Mouse (Mus musculus): ENCODE results near the gene Gbp4. TPM values are rescaled to one million over a fixed set of nuclear protein-coding genes. Genes with fewer than 3 reads are reported as not detected.
"Not testable (repeated sequence)": the region's sequence is repeated elsewhere in the genome, so short reads cannot be mapped to it uniquely, and the experiment has no call there.

Gene Gbp4
- 4.4 and 11.1 TPM in 2 replicates for polyA plus RNA-seq (2012; rRNA removed)

DNA sequence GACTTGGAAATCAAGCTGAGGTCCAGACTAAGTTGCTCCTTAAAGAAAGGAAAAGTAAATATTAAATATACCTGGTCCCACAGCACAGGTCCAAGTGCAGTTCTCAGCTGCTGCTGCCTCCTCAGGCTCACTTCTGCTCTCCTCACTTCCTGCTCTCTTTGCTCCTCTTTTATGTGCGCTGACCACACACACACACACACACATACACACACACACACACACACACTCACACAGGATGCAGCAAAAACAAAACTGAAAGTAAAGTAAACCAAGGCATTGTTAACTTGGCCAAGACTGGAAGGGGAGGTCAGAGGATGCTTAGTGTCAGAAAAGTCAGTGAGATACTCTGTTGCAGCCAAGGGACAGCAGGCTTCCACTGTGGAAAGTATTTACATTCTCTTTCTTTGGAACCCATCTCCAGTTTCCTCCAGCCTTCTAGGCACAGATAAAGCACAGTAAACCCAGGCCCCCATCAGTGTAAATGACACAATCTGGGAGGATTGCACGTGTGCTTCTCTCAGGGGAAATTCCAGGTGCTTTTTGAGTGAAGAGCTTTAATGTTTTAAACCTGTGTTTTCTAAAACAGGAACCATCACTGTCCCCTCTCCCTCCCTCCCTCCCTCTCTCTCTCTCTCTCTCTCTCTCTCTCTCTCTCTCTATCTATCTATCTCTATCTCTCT, at the start of gene Gbp4, which contains the start of the genes Gbp9 and Gbp8:
Gene Gbp4, minus strand, starts transcription at position 178 of the 680 bp plus-strand sequence.
Gene Gbp9, minus strand, starts transcription at position 131 of the 680 bp plus-strand sequence.
Gene Gbp8, minus strand, starts transcription at position 132 of the 680 bp plus-strand sequence.
- not testable (repeated sequence) for DNase-seq (ENCODE audit: low read depth, low spot score)
- 5% methylated on average over 2 of the region's 2 CpGs for WGBS

DNA sequence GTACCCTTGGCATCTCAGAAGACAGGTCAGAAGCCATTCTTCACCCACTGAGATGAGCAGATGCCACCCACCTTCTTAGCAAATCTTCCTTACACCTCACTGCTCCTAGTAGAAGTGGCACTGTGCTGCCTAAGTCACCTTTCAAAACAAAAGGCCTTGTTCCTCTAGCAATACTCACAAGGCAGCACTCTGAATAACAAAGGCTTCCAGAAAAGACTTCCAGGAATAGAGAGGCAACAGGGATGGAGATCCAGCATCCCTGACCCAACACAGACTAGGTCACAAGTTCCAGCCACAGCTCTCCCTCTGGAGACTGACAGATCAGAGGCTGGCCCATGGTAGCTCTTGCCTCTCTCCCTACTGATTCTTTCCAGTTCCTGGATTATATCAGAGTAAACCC, 42.1 kb upstream of the Gbp4 start:
- no peak for DNase-seq (ENCODE audit: low read depth, low spot score)

DNA sequence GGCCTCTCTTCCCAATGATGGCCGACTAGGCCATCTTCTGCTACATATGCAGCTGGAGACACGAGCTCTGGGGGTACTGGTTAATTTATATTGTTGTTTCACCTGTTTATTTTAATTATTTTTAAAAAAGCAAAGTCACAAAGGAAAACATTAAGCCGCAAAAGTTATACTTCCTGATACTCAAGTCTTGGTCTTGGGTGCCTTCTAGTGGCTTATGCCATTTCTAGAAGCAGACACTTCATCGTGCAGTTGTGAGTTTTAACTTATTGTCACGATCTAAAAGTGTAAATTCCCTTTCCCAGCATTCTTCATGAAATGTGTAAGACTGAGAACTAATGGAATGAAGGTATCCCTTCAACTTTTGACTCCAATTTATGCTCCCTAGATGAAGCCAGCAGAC, 17.2 kb upstream of the Gbp4 start:
- 79% methylated on average over 5 of the region's 5 CpGs for WGBS
- DNase-seq (ENCODE audit: low read depth, low spot score), result no peak

DNA sequence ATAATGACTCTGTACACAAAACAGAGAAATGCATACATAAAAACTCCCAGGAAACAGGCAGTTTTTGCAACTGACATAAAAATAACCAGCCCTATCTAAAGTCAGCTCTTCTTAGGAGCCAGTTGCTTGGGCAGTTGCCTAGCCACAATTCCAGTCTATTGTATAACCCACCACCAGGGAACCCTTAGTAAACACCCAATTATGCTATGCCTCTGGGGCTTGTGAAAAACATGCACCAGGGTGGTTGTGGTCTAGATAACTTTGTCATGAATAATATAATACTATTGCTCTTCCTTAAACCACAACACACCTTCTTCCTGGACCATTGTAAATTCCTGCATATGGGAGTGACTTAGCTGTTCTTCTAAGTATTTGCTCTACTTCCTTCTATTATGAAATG, 14.7 kb upstream of the Gbp4 start:
- DNase-seq (ENCODE audit: low read depth, low spot score), result no peak

DNA sequence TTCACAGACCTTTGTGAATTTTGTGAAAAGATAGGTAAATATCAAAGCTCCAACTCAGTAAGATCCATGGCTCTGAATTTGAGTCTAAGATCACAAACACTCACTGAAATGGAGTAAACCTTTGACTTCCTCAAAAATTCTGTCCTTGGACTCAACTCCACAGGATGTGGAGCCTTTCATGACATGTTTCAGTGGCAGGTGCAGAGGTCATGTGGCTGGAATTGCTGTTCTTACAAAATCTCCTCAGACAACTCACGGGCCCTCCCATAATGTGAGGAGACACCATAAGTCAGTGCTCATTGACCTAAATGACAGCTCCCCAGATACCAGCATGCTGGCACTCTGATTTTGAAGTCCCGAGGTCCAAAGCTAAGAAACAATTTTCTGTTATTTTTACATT, 8.7 kb upstream of the Gbp4 start:
- WGBS, result 43% methylated on average over 2 of the region's 2 CpGs
- not testable (repeated sequence) for DNase-seq (ENCODE audit: low read depth, low spot score)

DNA sequence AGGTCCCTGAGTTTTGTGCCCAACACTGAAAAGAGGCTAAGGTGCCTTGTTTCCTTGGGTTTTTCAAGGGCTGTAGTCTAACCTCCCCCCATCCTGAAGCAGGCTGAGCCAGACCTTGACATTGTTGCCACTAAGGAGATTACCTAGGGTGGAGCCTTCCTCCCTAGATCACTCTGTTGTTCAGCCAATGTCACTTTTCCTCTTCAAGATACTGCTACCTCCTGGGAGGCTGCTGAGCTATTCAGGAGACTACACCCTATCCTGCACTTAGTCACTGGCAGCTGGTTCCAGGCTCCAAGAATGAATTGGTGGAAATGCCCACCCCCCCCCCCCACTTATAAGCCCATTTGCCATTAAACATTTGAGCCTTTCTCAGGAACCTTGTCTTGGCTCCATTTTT, 7.1 kb upstream of the Gbp4 start:
- DNase-seq (ENCODE audit: low read depth, low spot score), result no peak

DNA sequence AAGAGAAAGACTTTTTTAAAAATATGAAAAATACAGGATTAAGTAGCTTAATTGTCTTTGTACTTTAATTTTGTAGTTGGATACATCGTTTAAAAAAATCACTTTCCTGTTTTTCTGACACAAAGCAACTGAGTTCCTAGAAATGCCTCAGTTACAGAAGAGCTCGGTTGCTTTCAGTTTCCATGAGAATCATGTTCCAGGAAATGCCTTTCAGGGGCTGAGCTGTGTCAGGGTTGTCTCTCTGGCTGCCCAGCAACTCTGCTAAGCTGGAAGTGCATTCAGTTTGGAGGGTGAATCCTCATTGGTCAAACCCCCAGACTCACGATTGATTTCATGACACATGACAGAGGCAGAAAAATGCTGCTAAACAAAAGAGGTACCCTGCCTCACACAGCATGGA, 6.3 kb upstream of the Gbp4 start:
- DNase-seq (ENCODE audit: low read depth, low spot score), result not testable (repeated sequence)
- 36% methylated on average over 3 of the region's 3 CpGs for WGBS

DNA sequence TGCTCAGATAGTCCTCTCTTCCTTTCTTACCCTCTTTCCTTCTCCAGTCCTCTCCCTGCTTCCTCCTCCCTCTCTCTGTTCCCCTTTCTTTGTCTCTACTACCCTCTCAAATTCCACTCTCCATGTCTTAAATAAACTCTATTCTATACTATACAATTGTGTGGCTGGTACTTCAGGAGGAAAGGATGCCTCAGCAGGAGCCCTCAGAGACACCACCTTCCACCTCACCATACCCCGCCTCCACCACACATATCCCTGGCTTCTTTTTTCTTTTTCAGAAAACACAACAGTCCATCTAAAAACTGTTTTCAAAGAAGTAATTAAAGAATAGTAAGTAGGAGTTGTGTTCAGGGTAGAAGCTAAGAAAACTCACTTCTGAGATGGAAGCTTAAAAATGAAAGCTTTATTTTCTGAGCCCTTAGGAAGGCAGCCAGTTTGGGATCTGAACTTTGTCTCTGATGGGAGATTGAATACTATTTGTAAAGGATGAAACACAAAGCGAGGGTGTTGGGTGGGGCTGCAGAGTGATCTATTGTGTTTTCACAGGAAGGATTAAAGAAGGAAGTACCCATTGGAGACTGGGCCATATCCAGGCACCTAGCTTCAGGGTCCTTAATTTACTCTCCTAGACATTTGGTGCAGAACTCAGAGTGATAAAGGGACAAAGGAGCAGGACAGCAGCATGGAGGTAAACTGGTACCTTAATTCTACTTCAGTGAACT, 864 bp upstream of the Gbp4 start:
- 64% methylated on average over 2 of the region's 2 CpGs for WGBS

DNA sequence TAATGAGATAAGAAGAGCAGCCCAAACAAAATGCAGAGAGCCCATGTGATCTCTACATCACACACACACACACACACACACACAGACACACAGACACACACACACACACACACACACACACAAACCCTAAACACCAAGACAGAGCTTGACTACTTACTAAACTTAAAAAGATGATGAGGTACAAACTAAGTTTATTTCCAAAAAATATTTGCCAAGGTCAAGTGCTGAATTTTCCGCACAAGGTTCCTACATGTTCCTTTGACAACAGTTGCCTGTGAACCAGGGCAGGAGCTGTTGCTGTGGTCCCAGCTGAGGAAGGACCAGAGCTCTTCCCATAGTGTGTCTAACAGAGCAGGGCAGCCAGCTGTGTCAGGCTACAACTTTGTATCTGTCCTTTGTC, 480 bp downstream of the Gbp4 start:
- 76% methylated on average over 1 of the region's 1 CpGs for WGBS
- no peak for DNase-seq (ENCODE audit: low read depth, low spot score)

More for the DNA sequence above, 864 bp upstream of the Gbp4 start:
- DNase-seq (ENCODE audit: low read depth, low spot score), result not testable (repeated sequence)

DNA sequence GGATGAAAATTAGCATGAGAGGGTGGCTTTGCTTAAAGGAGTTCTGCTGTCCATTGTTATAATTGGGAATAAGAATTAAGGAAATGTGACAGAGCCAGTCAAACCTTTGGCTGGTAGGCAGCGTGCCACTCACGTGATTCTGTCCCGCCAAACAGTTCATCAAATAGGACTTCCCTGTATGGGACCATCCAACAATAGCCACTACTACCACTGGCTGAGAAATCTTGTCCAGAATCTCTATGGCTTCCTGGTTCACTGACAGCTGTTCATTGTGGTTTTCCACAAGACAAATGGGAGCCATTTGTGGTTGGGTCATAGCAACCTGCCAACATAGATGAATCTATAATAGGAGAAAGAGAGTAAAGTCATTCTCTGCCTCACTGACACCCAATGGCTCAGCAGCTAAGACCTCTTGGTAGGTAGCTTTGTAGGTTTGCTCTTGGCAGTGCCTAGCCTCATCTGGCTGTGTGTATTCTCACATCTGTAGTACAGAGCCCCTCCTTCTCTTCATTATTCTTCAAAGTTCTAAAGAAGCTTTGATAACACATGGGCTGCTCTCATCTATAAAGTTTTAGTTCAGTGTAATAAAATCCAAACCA, 2.6 kb downstream of the Gbp4 start:
- whole genome bisulfite sequencing, result 90% methylated on average over 3 of the region's 3 CpGs
- DNase-seq (ENCODE audit: low read depth, low spot score), result not testable (repeated sequence)

DNA sequence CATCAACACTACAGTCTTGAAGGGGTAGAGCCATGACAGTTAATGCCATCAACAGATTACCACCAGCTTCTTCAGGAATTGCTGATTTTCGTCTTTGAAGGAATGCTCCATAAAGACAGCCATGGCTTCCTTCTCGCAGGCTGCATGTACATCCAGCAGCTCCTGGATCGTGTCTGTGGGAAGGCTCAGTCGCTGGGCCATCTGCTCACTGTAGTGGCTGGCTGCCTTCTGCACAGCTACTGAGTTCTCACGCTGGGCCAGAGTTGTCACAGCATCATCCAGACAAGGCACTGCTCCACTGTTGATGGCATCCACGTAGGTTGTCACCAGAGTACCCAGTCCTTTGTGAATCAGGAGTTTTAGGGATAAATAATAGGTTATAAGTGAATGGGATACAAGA, 17.7 kb downstream of the Gbp4 start:
- DNase-seq (ENCODE audit: low read depth, low spot score), result not testable (repeated sequence)
- WGBS, result 80% methylated on average over 6 of the region's 6 CpGs

DNA sequence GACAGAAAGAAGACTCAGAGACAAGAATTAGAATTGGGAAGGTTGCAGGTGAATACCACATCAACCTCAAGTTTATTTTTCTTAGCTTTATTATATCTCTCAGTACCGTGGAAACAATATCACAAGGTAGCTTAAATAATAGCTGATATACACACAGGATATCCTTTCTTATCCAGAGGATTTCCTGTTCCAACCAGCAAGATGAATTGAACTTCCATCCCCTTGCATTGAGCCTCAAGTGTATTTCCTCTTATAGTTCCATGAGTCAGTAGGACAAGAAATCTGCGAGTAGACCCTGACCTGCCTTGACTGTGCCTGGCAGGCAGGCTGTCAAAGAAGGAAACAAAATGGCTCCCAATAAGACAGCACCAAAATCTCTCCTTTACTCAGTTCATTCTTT, 23.6 kb downstream of the Gbp4 start:
- 72% methylated on average over 2 of the region's 2 CpGs for WGBS
- no peak for DNase-seq (ENCODE audit: low read depth, low spot score)

DNA sequence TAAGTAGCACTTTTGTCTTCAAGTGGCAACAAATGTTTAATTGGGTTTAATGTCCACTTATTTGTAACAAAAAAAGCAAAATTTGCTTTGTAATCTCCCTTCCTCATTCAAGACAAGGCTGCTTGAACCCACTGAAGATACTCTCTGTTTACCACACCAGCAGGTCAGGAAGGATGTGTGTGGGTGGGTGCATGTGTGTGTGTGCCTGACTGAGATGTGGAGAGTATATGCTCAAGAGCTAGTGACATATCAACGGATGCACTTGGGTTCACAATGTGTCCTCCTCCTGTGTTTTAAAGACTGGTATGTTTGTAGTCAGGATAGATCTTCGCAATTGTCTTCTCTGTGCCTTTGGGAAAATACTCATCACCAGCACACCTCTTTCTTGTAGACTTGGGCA, 24.7 kb downstream of the Gbp4 start:
- no peak for DNase-seq (ENCODE audit: low read depth, low spot score)
- WGBS, result 84% methylated on average over 2 of the region's 2 CpGs

DNA sequence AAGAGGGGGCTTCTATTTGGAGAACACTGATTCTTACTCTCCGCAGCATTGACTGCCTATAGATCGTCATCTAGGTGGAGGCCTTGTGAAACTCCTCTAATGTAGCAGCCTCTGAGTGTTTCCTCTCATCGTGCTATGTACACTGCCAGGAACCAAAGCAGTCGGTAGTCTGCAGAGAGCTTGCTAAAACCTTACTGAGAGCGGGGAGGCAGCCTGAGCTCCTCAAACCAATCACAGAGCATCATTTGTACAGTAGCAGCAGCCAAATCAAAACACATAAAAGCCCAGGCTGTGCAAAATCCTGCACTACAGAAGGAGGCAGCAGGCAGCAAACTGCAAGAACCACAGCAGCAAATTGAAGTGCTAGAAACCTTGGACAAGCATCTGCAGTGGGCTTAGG, 25.7 kb downstream of the Gbp4 start:
- 92% methylated on average over 5 of the region's 5 CpGs for WGBS

DNA sequence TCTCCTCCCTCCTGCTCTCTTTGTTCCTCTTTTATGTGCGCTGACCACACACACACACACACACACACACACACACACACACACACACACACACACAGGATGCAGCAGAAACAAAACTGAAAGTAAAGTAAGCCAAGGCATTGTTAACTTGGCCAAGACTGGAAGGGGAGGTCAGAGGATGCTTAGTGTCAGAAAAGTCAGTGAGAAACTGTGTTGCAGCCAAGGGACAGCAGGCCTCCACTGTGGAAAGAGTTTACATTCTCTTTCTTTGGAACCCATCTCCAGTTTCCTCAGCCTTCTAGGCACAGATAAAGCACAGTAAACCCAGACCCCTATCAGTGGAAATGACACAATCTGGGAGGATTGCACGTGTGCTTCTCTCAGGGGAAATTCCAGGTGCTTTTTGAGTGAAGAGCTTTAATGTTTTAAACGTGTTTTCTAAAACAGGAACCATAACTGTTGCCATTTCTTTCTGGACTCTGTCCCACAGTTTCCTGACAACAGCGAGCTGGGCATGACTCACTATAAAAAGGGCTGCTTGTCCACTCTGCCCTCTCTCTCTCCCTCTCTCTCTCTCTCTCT, 29.0 kb downstream of the Gbp4 start:
- 2% methylated on average over 4 of the region's 4 CpGs for WGBS
- DNase-seq (ENCODE audit: low read depth, low spot score), result not testable (repeated sequence)

More for the DNA sequence above, 25.7 kb downstream of the Gbp4 start:
- DNase-seq (ENCODE audit: low read depth, low spot score), result no peak

DNA sequence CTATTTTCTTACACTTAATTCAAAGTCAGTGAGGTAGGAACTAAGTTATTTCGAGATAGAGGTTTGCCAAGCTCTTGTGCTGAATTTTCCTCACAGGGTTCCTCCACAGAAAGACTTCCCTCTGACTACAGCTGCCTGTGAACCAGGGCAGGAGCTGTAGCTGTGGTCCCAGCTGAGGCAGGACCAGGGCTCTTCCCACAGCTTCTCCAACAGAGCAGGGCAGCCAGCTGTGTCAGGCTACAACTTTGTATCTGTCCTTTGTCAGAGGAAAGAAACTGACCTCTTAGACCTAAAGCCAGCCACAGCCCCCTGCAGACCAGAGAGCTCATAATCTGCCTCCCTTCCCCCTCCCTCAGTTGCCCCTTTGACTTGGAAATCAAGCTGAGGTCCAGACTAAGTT, 29.6 kb downstream of the Gbp4 start:
- WGBS, result 44% methylated on average over 1 of the region's 1 CpGs
- not testable (repeated sequence) for DNase-seq (ENCODE audit: low read depth, low spot score)

DNA sequence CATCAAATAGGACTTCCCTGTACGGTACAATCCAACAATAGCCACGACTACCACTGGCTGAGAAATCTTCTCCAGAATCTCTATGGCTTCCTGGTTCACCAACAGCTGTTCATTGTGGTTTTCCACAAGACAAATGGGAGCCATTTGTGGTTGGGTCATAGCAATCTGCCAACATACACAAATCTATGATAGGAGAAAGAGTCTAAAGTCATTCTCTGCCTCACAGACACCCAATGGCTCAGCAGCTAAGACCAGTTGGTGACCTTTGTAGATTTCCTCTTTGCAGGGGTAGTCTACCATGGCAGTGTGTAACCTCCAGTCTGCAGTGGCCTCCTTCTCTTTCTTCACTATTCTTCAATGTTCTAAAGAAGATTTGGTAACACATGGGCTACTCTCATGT, 33.7 kb downstream of the Gbp4 start:
- DNase-seq (ENCODE audit: low read depth, low spot score), result not testable (repeated sequence)
- WGBS, result 79% methylated on average over 2 of the region's 2 CpGs

DNA sequence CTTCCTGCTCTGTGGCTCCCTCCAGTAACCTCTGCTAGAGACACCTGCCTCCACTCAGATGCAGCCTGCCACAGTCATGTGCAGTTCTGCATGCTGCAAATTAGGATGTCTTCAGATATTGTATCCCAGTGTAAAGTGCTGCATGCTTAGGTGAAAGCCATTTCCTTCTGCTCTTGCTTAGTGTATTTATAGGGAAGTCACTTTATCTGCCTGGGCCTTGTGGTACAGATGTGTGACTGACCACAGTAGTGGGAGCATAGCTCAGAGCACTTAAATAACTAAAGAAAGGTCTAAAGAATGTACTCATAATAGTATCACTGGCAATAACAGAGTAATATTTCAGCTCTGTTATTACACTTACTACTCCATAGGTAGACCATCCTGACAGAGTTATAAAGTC, 57.5 kb downstream of the Gbp4 start:
- no peak for DNase-seq (ENCODE audit: low read depth, low spot score)

DNA sequence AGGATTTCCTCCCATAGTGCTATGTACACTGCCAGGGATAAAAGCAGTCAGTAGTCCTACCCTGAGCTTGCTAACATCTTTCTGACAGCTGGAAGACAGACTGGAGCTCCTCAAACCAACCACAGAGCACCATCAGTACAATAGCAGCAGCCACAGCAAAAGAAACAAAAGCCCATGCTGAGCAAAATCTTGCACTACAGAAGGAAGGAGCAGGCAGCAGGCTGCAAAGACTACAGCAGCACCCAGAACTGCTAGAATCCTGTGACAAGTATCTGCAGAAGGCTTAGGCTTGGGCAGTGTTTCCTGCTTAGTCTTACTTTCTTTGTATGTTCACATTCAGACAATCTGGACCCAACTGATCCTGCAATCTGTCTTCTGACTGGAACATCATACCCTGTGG, 71.0 kb downstream of the Gbp4 start:
- DNase-seq (ENCODE audit: low read depth, low spot score), result not testable (repeated sequence)
